Mouse (Mus musculus): ENCODE data around the gene Pdhb.

- TF ChIP-seq CTCF (IDR thresholded peaks at IDR 0.05; ENCODE audit: control insufficient read depth, insufficient read depth, insufficient read length) (no peak), MAX (IDR thresholded peaks at IDR 0.05) (no peak), MYOG (IDR thresholded peaks at IDR 0.05; ENCODE audit: control insufficient read depth, extremely low read depth, insufficient read length) (no peak), CEBPB (IDR thresholded peaks at IDR 0.05; ENCODE audit: low read depth) (no peak), MYOD1 (IDR thresholded peaks at IDR 0.05; ENCODE audit: control insufficient read depth, insufficient read length, low read depth) (no peak), USF1 (IDR thresholded peaks at IDR 0.05; ENCODE audit: low read depth) (no peak)
Observed at GRCm38 (mm10) chr14:8212996-8213395, 40.2 kb upstream of the Pdhb start.

All from C2C12 (cell line).